Mouse (Mus musculus): Measurements from ENCODE around the gene Pimreg. TPM values are rescaled to one million over a fixed set of nuclear protein-coding genes. Genes with fewer than 3 reads are reported as not detected.

The Pimreg gene
- total RNA-seq, 4 experiments from 2014 or later = 0.23 to 2.0 (median 0.98) TPM

GRCm38 (mm10) chr11:72029143-72029542 lies 12.7 kb upstream of the Pimreg start:
- no peak for DNase-seq (ENCODE audit: low spot score in 2 of 2)

GRCm38 (mm10) chr11:72031353-72031752 lies 10.5 kb upstream of the Pimreg start:
- DNase-seq (ENCODE audit: low spot score in 2 of 2) = no peak

GRCm38 (mm10) chr11:72032091-72032490 lies 9.7 kb upstream of the Pimreg start:
- no peak for DNase-seq (ENCODE audit: low spot score in 2 of 2)

GRCm38 (mm10) chr11:72032589-72032988 lies 9.2 kb upstream of the Pimreg start:
- no peak for DNase-seq (ENCODE audit: low spot score in 2 of 2)

- no peak for DNase-seq (ENCODE audit: low spot score in 2 of 2)
These were observed 4.4 kb upstream of the Pimreg start, which contains the start of gene Aipl1 for GRCm38 (mm10) chr11:72037409-72037808. Gene Aipl1, minus strand, starts transcription at chr11:72037509.

GRCm38 (mm10) chr11:72037996-72038395 lies 3.8 kb upstream of the Pimreg start:
- peak in 1 of 2 experiments; percentile 85 for DNase-seq (ENCODE audit: low spot score in 2 of 2)

- DNase-seq (ENCODE audit: low spot score in 2 of 2) = peak in 1 of 2 experiments; percentile 55
These were observed 2.0 kb upstream of the Pimreg start for GRCm38 (mm10) chr11:72039599-72040386.

- DNase-seq (ENCODE audit: low spot score in 2 of 2) = no peak
These were observed 503 bp upstream of the Pimreg start for GRCm38 (mm10) chr11:72041290-72041767.

GRCm38 (mm10) chr11:72042631-72043030 lies 799 bp downstream of the Pimreg start:
- no peak for DNase-seq (ENCODE audit: low spot score in 2 of 2)

- no peak for DNase-seq (ENCODE audit: low spot score in 2 of 2)
These were observed 2.4 kb downstream of the Pimreg start for GRCm38 (mm10) chr11:72044231-72044630.

GRCm38 (mm10) chr11:72048730-72049129 lies 6.9 kb downstream of the Pimreg start:
- no peak for DNase-seq (ENCODE audit: low spot score in 2 of 2)

- no peak for DNase-seq (ENCODE audit: low spot score in 2 of 2)
These were observed 7.4 kb downstream of the Pimreg start for GRCm38 (mm10) chr11:72049171-72049759.

GRCm38 (mm10) chr11:72050168-72050894 lies 8.5 kb downstream of the Pimreg start:
- DNase-seq (ENCODE audit: low spot score in 2 of 2) = no peak

- peak in 1 of 2 experiments; percentile 58 for DNase-seq (ENCODE audit: low spot score in 2 of 2)
These were observed 9.3 kb downstream of the Pimreg start for GRCm38 (mm10) chr11:72050895-72051858.

- DNase-seq (ENCODE audit: low spot score in 2 of 2) = no peak
These were observed 10.4 kb downstream of the Pimreg start for GRCm38 (mm10) chr11:72052221-72052620.

- peak; percentile 61 to 73 for DNase-seq (ENCODE audit: low spot score in 2 of 2)
These were observed 10.8 kb downstream of the Pimreg start for GRCm38 (mm10) chr11:72052636-72053035.

GRCm38 (mm10) chr11:72055176-72055575 lies 13.3 kb downstream of the Pimreg start:
- DNase-seq (ENCODE audit: low spot score in 2 of 2) = no peak

GRCm38 (mm10) chr11:72057166-72057565 lies 15.3 kb downstream of the Pimreg start:
- no peak for DNase-seq (ENCODE audit: low spot score in 2 of 2)

GRCm38 (mm10) chr11:72060416-72060815 lies 18.6 kb downstream of the Pimreg start:
- no peak for DNase-seq (ENCODE audit: low spot score in 2 of 2)

- no peak for DNase-seq (ENCODE audit: low spot score in 2 of 2)
These were observed 19.3 kb downstream of the Pimreg start for GRCm38 (mm10) chr11:72061093-72061620.

All from left cerebral cortex, adult 8-10 months (tissue).